Mouse (Mus musculus) cerebellum, adult 9-10 months (tissue): ENCODE results near the gene Mamstr.
A peak's percentile ranks its signal among the peaks of the same experiment; 100 is the strongest.
"Not testable (repeated sequence)": the region's sequence is repeated elsewhere in the genome, so short reads cannot be mapped to it uniquely, and the experiment has no call there.

Experiments used
- DNase-seq: peaks from one replicate; pipeline ENCODE4 v3.0.0; 2022

Gene Mamstr

GRCm38 (mm10) chr7:45660746-45661478 is 21.1 kb downstream of the Mamstr start:
- no peak for DNase-seq

- DNase-seq, result not testable (repeated sequence)
These were observed 21.9 kb downstream of the Mamstr start for GRCm38 (mm10) chr7:45661702-45662101.

DNA sequence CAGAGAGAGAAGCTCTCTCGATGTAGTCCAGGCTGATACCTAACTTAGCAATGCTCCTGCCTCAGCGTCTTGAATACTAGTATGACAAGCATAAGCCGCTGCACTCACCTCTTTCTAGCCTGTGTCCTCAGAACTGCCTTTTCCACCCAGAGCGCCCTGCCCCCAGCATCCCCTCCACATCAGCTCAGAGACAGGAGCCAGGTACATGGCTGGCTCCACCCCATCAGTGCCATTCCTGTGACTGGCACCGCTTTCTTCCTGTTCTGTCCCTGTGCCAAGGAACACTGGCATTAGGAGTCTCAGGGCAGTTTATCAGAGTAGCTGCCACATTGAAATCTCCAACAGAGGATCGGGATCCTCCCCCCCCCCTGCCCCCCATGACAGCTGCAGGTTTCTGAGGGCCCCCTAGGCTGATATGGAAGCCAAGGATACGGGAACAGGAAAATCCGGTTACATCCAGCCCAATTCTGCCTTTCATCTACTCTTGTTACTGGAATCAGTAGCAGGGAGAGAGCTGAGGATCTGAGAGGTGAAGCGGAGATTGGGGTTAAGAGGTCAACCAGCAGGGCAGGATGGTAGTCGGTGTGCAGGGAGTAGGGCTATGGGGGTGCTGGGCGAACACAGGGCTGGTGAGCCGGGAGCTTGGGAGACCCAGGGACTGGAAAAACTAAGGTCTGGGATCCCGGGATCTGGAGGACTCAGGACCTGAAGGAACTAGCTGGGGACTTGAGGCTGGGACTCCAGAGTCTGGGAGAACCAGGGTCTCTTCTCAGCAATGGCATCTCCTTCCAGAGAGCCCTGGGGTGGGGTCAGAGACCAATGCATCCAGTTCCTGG is 25.7 kb downstream of the Mamstr start:
- DNase-seq, result no peak

DNA sequence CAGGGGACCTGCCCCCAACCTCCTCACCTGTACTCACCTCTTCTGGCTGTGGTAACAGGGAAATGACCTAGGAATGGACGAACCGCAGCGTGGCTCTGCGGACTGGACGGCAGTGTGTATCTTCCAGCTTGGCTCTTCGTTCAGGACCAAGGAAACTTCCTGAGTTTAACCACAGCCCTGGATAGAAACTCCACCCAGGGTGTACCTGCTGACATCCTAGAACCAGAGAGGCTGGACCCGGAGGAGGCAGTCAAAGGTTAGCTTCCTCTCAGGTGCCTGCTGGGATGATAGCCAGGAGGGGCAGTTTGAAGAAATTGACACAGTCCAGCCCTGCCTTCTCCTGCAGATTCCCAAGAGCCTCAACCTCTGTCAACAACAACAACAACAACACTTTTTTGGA is 26.4 kb downstream of the Mamstr start, which contains the start of gene Fut2:
Fut2 (minus strand) TSS at position 234 of the 400 bp plus-strand sequence.
- DNase-seq, result no peak

DNA sequence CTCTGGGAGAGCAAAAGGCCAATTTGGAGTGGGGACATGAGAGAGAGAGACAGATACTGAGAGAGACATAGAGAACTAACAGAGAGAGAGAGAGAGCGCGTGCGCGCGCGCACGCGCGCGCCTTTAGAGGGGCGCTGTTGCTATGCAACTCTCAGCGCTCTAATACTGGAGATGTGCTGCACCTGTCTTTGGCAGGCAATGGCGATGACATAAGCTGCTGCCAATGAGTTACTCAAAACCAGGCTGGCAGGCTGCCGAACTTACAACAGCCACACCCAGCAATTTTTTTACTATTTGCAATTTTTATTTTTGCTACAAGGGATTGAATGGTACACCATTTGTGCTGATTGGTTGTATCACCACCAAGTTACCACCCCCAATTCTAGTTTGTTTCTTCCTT is 28.0 kb downstream of the Mamstr start:
- no peak for DNase-seq

- DNase-seq, result no peak
These were observed 29.1 kb downstream of the Mamstr start for GRCm38 (mm10) chr7:45668921-45669320.

GRCm38 (mm10) chr7:45677627-45678295 is 38.0 kb downstream of the Mamstr start:
- no peak for DNase-seq

GRCm38 (mm10) chr7:45678513-45678912 is 38.7 kb downstream of the Mamstr start:
- DNase-seq, result no peak

DNA sequence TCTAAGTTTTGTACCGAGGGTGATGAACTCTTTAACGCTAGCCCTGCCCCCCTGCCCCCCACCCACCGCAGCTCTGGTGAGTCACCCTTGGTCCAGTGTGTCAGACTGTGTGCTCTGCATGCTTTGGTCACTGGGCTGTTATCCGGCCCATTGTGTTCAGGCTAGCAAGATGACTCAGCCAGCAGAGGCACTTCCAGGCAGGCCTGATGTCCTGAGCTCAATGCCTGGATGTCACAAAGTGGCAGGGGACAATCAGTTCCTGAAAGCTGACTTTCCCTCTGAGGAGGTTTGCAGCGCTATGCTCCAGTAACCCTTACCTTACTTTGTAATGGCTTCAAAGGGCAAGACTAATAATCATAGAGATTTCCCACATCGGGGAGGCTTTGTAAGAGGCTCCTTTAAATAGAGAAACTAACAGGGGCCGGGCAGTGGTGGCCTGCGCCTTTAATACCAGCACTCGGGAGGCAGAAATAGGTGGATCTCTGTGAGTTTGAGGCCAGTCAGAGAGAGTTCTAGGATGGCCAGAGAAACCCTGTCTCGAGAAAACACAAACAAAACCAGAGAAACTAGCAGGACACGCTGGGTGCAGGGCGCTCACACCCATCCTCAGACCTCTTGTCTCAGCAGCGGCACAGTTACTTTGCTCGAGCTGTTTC is 40.3 kb downstream of the Mamstr start:
- no peak for DNase-seq

DNA sequence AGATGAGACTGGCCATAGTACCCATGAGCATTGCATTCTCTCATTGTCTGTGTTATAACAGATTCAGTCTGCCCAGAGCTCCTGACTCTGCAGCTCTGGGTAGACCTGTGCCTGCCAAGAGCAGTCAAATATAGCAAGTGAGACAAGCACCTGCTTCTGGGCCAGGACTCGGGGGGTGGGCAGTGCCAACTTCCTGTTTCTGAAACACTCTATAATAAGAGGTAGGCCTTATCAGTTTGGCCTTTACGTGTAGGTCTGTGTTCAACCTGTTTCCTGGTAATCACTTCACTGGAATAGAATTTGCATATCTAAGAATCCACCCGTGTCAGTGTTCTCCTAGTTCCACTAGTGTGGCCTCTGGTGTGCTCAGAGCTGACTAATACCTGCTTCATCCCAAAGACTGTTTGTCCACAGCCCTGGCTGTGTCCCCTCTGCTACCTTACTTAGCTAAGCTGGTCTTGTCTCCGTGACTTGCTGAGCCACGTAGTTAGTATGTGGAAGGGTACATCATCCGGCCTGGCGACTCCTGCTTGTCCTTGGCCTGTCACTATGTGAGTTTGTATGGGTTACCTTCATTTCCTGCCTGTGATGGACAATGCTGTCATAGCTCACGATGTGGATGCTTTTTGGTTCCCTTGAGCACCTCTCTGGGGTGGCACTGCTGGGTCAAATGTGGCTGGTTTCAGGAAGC is 41.4 kb downstream of the Mamstr start:
- peak; percentile 61 for DNase-seq

DNA sequence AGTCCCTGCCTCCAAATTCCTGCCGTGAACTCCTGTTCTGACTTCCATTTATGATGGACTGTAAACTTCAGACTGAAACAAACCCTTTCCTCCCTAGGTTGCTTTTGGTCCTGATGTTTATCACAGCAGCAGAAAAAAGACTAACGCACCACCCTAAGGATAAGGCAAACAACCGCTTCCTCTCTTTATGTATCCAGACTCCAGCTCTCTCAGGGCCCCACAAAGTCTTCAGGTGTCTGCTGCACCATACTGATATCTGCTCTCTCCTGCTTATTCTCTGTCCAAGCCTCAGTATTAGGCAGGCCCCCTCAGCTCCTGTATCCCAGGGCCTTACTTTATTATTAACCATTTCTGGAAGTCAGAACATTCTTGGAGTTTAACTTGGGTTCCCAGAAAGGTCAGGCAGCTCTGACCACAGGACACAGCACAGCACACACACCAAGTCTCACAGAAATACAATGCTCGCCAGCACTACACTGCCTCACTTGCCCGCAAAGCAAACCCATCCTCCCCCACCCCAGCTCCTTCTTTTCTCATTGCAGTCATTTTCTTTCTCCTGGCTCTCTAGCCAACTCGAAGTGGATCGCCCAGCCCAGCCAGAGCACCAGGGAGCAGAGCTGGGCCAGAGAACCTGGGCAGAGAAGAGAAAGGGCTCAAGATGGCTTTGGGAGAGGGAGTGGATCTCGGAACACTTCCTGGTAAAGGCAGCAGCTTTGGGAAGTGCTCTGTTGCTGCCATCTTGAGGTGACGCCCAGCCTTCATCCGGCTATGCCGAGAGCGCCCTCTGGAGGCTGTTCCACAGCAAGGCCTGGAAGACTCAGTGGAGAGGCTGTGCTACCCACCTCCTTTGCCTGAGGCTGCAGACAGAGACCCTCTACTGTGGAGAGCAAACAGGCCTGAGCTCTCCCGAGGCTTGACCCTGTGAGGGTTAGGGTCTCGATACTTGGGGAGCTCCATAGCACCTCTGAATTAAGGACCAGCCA is 42.7 kb downstream of the Mamstr start:
- DNase-seq, result peak; percentile 89

GRCm38 (mm10) chr7:45683396-45684050 is 43.7 kb downstream of the Mamstr start, which contains the start of gene Ntn5:
Gene Ntn5, plus strand, starts transcription at chr7:45684022.
- no peak for DNase-seq

- no peak for DNase-seq
These were observed 46.0 kb downstream of the Mamstr start for GRCm38 (mm10) chr7:45685811-45686210.

DNA sequence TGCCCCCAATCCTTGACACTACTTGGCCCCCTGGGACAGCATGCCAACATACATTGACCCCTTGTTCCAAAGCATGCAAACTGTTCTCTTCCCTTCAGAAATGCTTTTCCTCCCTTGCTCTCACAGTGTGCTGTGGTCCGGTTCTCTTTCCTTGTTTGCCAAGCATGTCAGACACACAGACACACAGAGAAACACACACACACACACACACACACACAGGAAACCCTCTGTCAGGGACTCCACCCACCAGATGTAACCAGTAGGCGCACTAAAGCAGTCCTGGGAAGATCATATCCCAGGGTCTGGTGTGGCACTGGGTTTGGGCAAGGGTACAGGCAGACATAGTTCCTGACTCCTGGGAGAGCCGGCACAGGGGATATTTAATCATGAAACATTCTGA is 47.1 kb downstream of the Mamstr start:
- no peak for DNase-seq

DNA sequence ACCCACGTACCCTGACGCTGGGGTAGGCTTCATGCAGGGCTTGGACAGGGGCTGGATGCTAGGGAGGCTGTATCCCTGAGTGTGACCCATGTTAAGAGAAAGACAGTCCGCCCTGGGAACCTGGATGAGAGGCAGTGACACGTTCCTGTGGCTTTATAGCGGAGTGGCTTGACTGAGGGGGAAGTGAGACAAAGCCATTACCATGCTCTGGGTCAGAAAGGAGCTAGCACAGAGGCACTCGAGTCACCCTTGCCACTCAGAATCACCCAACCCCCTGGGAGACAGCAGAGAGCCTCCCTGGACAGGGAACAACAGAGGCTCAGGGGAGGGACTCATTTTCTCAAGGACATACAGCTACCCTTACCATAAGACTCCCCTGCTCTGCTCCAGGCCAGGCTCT is 49.3 kb downstream of the Mamstr start:
- no peak for DNase-seq

GRCm38 (mm10) chr7:45689800-45690199 is 50.0 kb downstream of the Mamstr start:
- DNase-seq, result no peak

GRCm38 (mm10) chr7:45692364-45692763 is 52.6 kb downstream of the Mamstr start:
- no peak for DNase-seq

- no peak for DNase-seq
These were observed 54.3 kb downstream of the Mamstr start, which contains the start of gene Sec1 for GRCm38 (mm10) chr7:45693921-45694591. Gene Sec1, minus strand, starts transcription at chr7:45694402.

DNA sequence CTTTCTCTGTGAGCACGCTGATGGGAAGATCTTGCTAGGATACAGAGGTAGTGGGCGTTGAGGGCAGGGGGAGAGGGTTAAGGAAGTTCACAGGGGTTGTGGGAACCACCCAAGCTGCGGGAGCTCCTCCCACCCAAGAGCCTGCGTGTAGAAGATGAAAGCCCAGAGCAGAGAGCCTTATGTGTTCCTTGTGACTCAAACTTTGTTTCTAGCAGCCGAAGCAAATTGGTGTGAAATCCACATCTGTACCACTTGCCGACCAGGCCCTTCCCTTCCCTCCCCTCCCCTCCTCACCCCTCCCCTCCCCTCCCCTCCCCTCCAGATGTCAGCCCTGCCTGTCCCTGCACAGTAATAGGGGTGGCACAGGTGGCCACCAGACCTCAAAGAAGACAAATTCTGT is 55.3 kb downstream of the Mamstr start:
- no peak for DNase-seq
